In the genomic region with DNA sequence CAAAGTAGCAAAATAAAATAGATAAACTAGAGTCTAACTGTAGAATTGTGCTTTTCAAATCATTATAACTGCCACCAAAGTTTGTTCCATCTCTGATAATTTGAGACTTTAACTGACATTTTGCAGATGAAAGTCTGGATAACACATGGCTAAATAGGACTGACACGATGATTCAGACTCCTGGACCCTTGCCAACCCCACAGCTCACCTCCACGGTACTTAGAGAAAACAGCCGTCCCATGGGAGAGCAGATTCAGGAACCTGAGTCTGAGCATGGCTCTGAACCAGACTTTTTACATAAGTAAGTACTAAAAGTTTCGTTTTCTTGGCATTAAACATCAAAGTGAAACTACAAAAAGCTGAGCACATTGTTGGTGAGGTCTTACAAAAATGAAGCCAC, we compare ENCODE assay signal across 9 mouse cellular contexts.
A peak's percentile ranks its signal among the peaks of the same experiment; 100 is the strongest.
DNase-seq lines count a peak whose midpoint lies in the region; ATAC-seq lines count a peak whose summit lies in the region.
"Had no signal": no experiment of that assay in that cellular context is flagged by ENCODE, and none has a peak within 500 bp of the region (broad histone marks: within the 10 kb centered on the region; RNA-seq: fewer than 3 reads in every experiment).

No protein-coding gene starts in this region.

- H3K4me1 ChIP-seq in hindbrain, embryonic 13.5 days (replicated peaks): 0 out of 2 replicates have a peak, but pooled peaks cover 3% of the 10 kb centered on the region
- H3K4me1 ChIP-seq: neural tube, embryonic 13.5 days had no signal

- H3K27me3 ChIP-seq in hindbrain, embryonic 13.5 days: no peaks in the 10 kb centered on the region
- H3K27me3 ChIP-seq: neural tube, embryonic 13.5 days had no signal

- H3K4me3 ChIP-seq in hindbrain, embryonic 13.5 days: no peak overlapping the region
- H3K4me3 ChIP-seq: neural tube, embryonic 13.5 days had no signal

- H3K9ac ChIP-seq in hindbrain, embryonic 13.5 days: no peak overlapping the region
- H3K9ac ChIP-seq: neural tube, embryonic 13.5 days had no signal

- H3K36me3 ChIP-seq in hindbrain, embryonic 13.5 days: peaks cover 34% of the 10 kb centered on the region

- no peak overlapping the region for H3K27ac ChIP-seq in hindbrain, embryonic 13.5 days
- H3K27ac ChIP-seq: neural tube, embryonic 13.5 days had no signal

- WGBS in hindbrain, embryonic 13.5 days: 67% methylated on average over 4 of the region's 4 CpGs

- peak; percentile 9 for DNase-seq in lung, postnatal 14 days
- DNase-seq in lung, postnatal 10 days: no peak
- peak; percentile 89 for DNase-seq in brain, adult 2 months (ENCODE audit: low read depth, low spot score)
- peak; percentile 39 for DNase-seq in heart, postnatal 4 days
- DNase-seq in testis, postnatal 14 days (ENCODE audit: low spot score): peak; percentile 13
- no peak for DNase-seq in right cerebral cortex, postnatal 36 days (ENCODE audit: low spot score in 2 of 2)
- DNase-seq in ovary, postnatal 10 days (ENCODE audit: low spot score): no peak

- no peaks in the 10 kb centered on the region for H3K9me3 ChIP-seq in hindbrain, embryonic 13.5 days
- H3K9me3 ChIP-seq: neural tube, embryonic 13.5 days had no signal

- H3K4me2 ChIP-seq in hindbrain, embryonic 13.5 days: no peak overlapping the region
- H3K4me2 ChIP-seq: neural tube, embryonic 13.5 days had no signal

- ATAC-seq in hindbrain, embryonic 13.5 days (ENCODE audit: low FRiP score): no peak

Comparison
In these comparisons a context has a peak if more than half of its experiments do, and no peak if none do; other contexts are left out.
1. DNase-seq: peak in lung, postnatal 14 days (single experiment), brain, adult 2 months (single experiment), heart, postnatal 4 days (single experiment) and testis, postnatal 14 days (single experiment); none in lung, postnatal 10 days (single experiment), right cerebral cortex, postnatal 36 days (0 of 2) and ovary, postnatal 10 days (single experiment).